Mouse (Mus musculus): Measurements from ENCODE around the gene Ptrhd1.

The Ptrhd1 gene

DNA sequence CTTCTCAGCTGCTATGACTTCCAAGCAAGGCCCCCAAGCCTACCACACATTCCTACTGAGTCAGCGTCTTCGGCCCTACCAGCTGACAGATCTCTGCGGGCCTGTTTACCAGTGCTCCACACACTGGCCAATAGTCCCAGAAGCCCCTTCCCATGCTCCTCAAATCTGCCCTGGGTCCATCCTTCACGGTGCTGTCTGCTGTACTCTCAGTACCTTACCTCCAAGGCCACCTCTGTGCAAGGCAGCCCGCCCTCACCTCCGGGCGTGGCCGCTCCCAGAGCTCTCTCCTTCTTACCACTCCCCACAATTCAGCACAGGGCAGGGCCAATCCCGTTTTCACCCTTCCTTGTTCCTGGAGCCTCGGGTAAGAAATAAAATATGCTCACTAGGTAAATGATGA, 11.9 kb downstream of the Ptrhd1 start:
- no peak for DNase-seq

DNA sequence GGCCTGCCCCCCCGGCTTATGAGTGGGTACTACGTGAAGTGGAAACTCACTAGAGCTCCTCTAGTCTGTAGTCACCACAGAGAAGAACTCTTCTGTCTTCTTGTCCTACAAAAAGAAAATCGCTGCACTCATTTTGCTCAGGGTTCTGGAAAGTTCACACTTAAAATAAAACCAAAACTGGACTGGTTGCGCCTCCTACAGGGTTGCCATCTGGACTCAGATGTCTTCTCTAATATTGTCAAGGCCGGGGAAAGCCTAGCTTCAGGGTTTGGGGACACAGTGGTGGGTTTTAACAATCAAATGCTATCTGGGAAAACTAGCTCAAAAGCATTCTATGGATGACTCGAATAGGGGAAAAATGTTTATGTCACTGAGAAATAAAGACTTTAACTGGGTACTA, 16.0 kb downstream of the Ptrhd1 start:
- DNase-seq, result no peak

DNA sequence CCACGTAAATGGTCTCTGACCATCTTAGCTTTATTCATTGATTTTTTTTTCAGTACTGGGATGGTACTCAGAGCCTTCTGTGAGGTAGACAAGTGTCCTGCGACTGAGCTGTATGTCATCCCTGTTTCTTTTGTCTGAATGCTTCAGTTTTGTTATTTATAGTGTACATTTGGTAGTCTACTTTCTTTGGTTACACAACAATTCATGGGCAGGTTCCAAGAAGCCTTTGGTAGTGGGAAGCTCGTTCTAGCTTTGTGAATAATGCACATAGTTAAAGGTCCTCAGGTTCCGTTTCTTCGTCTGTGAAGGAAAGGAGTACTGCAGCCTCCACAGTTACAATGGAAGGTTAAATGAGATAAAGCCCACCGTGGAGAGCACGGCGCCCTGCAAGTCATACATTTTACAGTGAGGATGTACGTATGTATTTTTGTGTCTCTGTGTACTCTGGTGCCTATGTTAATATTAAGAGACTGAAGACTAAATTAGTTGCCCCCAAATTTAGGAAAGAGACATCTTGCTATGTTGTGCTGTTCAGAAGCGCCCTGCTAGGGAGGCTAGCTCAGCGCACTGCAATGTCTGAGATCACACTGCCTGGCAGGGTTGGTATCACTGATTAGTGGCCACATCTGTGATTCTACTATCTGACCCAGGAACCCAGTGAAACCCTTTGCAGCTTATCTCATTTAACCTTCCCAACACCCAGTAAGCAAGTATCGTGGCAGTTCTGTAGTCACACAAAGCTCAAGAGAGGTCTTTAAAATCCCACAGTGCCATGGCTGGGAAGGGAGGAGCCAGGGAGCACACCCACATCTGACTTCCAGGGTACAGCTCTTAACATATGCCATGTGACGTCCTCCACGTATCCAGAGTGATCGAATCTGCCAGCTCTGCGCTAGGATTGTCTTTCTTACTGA, 19.2 kb downstream of the Ptrhd1 start:
- DNase-seq, result no peak

- DNase-seq, result peak; percentile 31 to 35
These were observed 33.9 kb downstream of the Ptrhd1 start for GRCm38 (mm10) chr12:4267765-4268164.

DNA sequence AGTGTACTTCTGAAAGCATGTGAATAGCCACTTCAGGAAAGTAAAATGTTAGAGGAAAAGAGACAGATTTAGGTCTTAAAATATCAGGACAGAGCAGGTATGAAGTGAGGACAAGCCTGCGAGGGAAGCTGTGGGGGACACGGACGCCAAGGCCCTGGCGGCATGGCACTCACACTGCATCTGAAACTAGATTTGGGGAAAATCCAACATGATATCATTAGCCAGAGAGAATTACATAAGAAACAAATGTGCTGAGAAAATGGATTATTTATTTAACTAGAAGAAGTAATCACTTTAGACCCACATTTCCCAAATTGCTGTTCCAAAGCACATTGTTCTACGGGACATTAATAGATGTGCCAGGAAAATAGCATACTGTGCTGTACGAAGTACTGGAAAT, 37.3 kb downstream of the Ptrhd1 start:
- no peak for DNase-seq

GRCm38 (mm10) chr12:4278978-4279755, 45.3 kb downstream of the Ptrhd1 start:
- DNase-seq, result no peak

DNA sequence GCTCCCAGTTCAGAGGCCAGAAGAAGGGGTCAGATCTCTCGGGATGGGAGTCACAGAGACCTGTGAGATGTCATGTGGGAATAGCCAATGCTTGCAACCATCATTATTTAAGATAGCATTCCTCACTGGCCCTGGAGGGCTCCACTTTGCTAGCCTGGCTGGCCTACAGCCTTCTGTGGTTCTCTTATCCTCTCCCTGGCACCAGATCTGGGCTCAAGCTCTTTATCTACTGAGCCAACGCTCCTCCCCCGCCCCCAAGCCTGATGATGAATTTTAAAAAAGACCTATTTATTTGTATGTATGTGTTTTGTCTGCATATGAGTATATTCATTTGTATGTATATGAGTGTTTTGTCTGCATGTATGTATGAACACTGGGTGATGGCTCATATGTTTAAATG, 46.1 kb downstream of the Ptrhd1 start:
- DNase-seq, result no peak

DNA sequence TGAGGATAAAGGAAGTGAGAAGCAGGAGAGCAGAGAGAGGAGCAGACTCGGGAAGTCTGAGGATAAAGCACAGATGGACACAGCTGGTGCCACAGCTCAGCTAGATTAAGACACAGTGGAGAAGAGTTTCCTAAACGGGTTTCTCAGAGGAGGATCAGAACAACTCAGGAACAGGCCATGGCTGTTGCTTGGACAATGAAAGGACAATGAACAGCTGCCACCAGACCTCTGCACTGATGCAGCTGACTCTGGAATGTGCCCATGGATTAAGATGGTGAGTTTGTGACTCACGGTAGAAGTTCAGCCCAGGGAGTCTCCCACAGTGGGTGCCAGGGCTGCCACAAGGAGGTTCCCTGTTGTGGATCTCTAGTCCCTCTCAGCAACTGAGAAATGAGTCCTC, 51.4 kb downstream of the Ptrhd1 start:
- DNase-seq, result peak; percentile 20 to 29

Measured in kidney, postnatal 4 days (tissue).